Mouse (Mus musculus) ES-Bruce4 (cell line): ENCODE measurements around the gene Ap4m1. TPM values are rescaled to one million over a fixed set of nuclear protein-coding genes. Genes with fewer than 3 reads are reported as not detected.
"Not testable (repeated sequence)": the region's sequence is repeated elsewhere in the genome, so short reads cannot be mapped to it uniquely, and the experiment has no call there.

ENCODE experiments used
- H3K27ac ChIP-seq: 2 replicates; pipeline ENCODE4 v1.5.1; 2012; ENCODE audit warnings: low read length, inconsistent platforms; ENCODE audit not compliant: insufficient read depth
- H3K27me3 ChIP-seq: 2 replicates; pipeline ENCODE4 v1.6.1; 2012; ENCODE audit warnings: mild to moderate bottlenecking, low read length, inconsistent platforms; ENCODE audit not compliant: control insufficient read depth, poor library complexity, insufficient read depth, severe bottlenecking
- H3K36me3 ChIP-seq: 2 replicates; pipeline ENCODE4 v1.6.1; 2012; ENCODE audit warnings: inconsistent platforms, mild to moderate bottlenecking, low read length, moderate library complexity; ENCODE audit not compliant: control insufficient read depth, poor library complexity, insufficient read depth, severe bottlenecking
- H3K4me1 ChIP-seq: one replicate; pipeline ENCODE4 v1.8.1; 2011; ENCODE audit warnings: low read length; ENCODE audit not compliant: control insufficient read depth, insufficient read depth
- H3K4me3 ChIP-seq: 2 replicates; pipeline ENCODE4 v1.5.1; 2011; ENCODE audit warnings: low read depth, mild to moderate bottlenecking, low read length
- H3K9ac ChIP-seq: 2 replicates; pipeline ENCODE4 v1.6.1; 2012; ENCODE audit warnings: low read depth, mild to moderate bottlenecking, inconsistent platforms; ENCODE audit not compliant: poor library complexity, severe bottlenecking
- H3K9me3 ChIP-seq: replicated peaks from 2 replicates; pipeline ENCODE4 v1.6.1; 2012; ENCODE audit warnings: mild to moderate bottlenecking, low read length, inconsistent platforms; ENCODE audit not compliant: control insufficient read depth, poor library complexity, insufficient read depth, severe bottlenecking
- CTCF ChIP-seq: IDR thresholded peaks from one replicate; pipeline ENCODE4 v1.8.1; 2011; ENCODE audit warnings: low read depth, low read length
- EP300 ChIP-seq: IDR thresholded peaks from 2 replicates; pipeline ENCODE4 v1.6.1; 2011; ENCODE audit warnings: low read depth, low read length; ENCODE audit not compliant: insufficient read depth
- POLR2A ChIP-seq: IDR thresholded peaks from one replicate; pipeline ENCODE4 v1.8.1; 2011; ENCODE audit warnings: low read length; ENCODE audit not compliant: insufficient read depth
- polyA plus RNA-seq: library from polyadenylated mRNA; stranded (reverse); fragments of >200 nt; gene quantifications from 2 replicates; pipeline ENCODE4 v1.2.4, GENCODE M21; 2011; ENCODE audit warnings: low read depth; ENCODE audit not compliant: missing spikeins, insufficient read depth, insufficient read length

Ap4m1 gene
- polyA plus RNA-seq, 1 experiment, result 11.4 TPM

- Histone ChIP-seq H3K4me3 (no peak overlapping the region), H3K36me3 (no peaks in the 10 kb centered on the region), H3K27ac (no peak overlapping the region), H3K4me1 (no peaks in the 10 kb centered on the region), H3K9ac (no peak overlapping the region), H3K9me3 (peaks cover 17% of the 10 kb centered on the region), H3K27me3 (no peaks in the 10 kb centered on the region)
- TF ChIP-seq POLR2A, result no peak
- TF ChIP-seq CTCF, result no peak
- TF ChIP-seq EP300, result no peak
These were observed 36.1 kb downstream of the Ap4m1 start for GRCm38 (mm10) chr5:138207873-138208272.

GRCm38 (mm10) chr5:138216632-138217031 lies 44.8 kb downstream of the Ap4m1 start:
- H3K9ac ChIP-seq, H3K4me1 ChIP-seq, H3K27me3 ChIP-seq, H3K27ac ChIP-seq, H3K4me3 ChIP-seq, H3K36me3 ChIP-seq: not testable (repeated sequence)
- H3K9me3 ChIP-seq, result peaks cover 33% of the 10 kb centered on the region

- Histone ChIP-seq H3K27ac (no peak overlapping the region), H3K9me3 (peaks cover 25% of the 10 kb centered on the region), H3K4me1 (no peaks in the 10 kb centered on the region), H3K36me3 (no peaks in the 10 kb centered on the region), H3K9ac (no peak overlapping the region), H3K27me3 (no peaks in the 10 kb centered on the region), H3K4me3 (no peak overlapping the region)
- TF ChIP-seq CTCF, result no peak
- no peak for TF ChIP-seq EP300
- no peak for TF ChIP-seq POLR2A
These were observed 48.1 kb downstream of the Ap4m1 start for GRCm38 (mm10) chr5:138219864-138220263.

GRCm38 (mm10) chr5:138222111-138222510 lies 50.3 kb downstream of the Ap4m1 start:
- H3K36me3 ChIP-seq, result no peaks in the 10 kb centered on the region

GRCm38 (mm10) chr5:138223287-138223686 lies 51.5 kb downstream of the Ap4m1 start:
- no peak overlapping the region for H3K27ac ChIP-seq
- H3K4me1 ChIP-seq, result no peaks in the 10 kb centered on the region
- no peak overlapping the region for H3K4me3 ChIP-seq
- H3K9ac ChIP-seq, result no peak overlapping the region
- no peaks in the 10 kb centered on the region for H3K9me3 ChIP-seq
- H3K27me3 ChIP-seq, result no peaks in the 10 kb centered on the region
- H3K36me3 ChIP-seq, result no peaks in the 10 kb centered on the region
- TF ChIP-seq EP300, result no peak
- no peak for TF ChIP-seq POLR2A
- TF ChIP-seq CTCF, result no peak

More at GRCm38 (mm10) chr5:138222111-138222510, 50.3 kb downstream of the Ap4m1 start:
- H3K4me3 ChIP-seq, result no peak overlapping the region
- no peaks in the 10 kb centered on the region for H3K4me1 ChIP-seq
- TF ChIP-seq CTCF (peak; percentile 86), EP300 (no peak)
- H3K9ac ChIP-seq, result no peak overlapping the region
- no peak overlapping the region for H3K27ac ChIP-seq
- H3K27me3 ChIP-seq, result no peaks in the 10 kb centered on the region
- H3K9me3 ChIP-seq, result peaks cover 6% of the 10 kb centered on the region

- Histone ChIP-seq H3K36me3 (no peaks in the 10 kb centered on the region), H3K4me3 (no peak within 1 kb of the TSS), H3K9ac (no peak within 1 kb of the TSS), H3K27ac (no peak within 1 kb of the TSS), H3K9me3 (no peaks in the 10 kb centered on the region), H3K27me3 (no peaks in the 10 kb centered on the region), H3K4me1 (no peaks in the 10 kb centered on the region)
- TF ChIP-seq POLR2A (no peak), CTCF (no peak), EP300 (no peak)
These were observed 53.9 kb downstream of the Ap4m1 start, which contains the start of gene Nxpe5 for GRCm38 (mm10) chr5:138225700-138226099. Gene Nxpe5 (plus strand): TSS chr5:138225898.

- no peaks in the 10 kb centered on the region for H3K27me3 ChIP-seq
- no peaks in the 10 kb centered on the region for H3K4me1 ChIP-seq
- no peak overlapping the region for H3K9ac ChIP-seq
- H3K9me3 ChIP-seq, result no peaks in the 10 kb centered on the region
- no peak overlapping the region for H3K4me3 ChIP-seq
- no peak overlapping the region for H3K27ac ChIP-seq
- no peaks in the 10 kb centered on the region for H3K36me3 ChIP-seq
- TF ChIP-seq EP300, result no peak
- TF ChIP-seq POLR2A, result no peak
- TF ChIP-seq CTCF, result no peak
These were observed 54.7 kb downstream of the Ap4m1 start for GRCm38 (mm10) chr5:138226491-138226890.
